Mouse (Mus musculus): ENCODE measurements at regions not wholly inside any gene's neighbourhood (a gene's known extent, or its start where the extent isn't known, plus 50 kb on each side); places are given as distances from the start of the nearest gene placed in this dataset.

DNA sequence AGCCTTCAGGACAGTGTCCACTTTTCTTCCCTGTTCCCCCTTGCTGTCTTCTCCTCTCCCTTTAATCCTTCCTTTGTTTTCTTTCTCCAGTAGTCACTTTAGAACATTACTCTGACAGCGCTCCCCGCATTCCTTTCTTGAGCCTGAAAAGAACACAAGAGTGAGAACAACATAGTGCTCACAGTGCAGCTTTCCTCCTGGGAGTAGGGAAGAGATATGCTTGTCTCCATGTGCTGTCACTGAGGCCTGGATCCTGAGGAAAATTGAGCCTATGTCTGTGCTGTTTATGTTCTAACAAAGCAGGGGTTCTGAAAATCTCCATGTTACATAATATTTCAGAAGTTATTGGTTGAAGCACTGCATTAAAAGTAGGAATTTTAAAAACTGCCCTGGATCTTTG is 296.3 kb upstream of the Tecrl start:
- TF ChIP-seq POLR2A (IDR thresholded peaks at IDR 0.05; ENCODE audit: control insufficient read depth in 1 of 2, insufficient read depth in 1 of 2, low read depth in 1 of 2, low read length in 2 of 2, poor library complexity in 1 of 2) (no peak), ZNF384 (IDR thresholded peaks at IDR 0.05; ENCODE audit: low read depth, low read length) (no peak), MEF2A (IDR thresholded peaks at IDR 0.05; ENCODE audit: extremely low read depth, insufficient replicate concordance, low read depth, low read length, poor library complexity, severe bottlenecking) (no peak), POLR2AphosphoS5 (IDR thresholded peaks at IDR 0.05; ENCODE audit: borderline replicate concordance, low read depth, low read length) (no peak), POLR2AphosphoS2 (IDR thresholded peaks at IDR 0.05; ENCODE audit: low read length) (no peak), USF1 (IDR thresholded peaks at IDR 0.05; ENCODE audit: low read depth, low read length) (no peak), CTCF (IDR thresholded peaks at IDR 0.05 in 2 of 3, conservative IDR thresholded peaks at IDR 0.05 in 1 of 3; ENCODE audit: control insufficient read depth in 1 of 3, insufficient read depth in 1 of 3, low read depth in 2 of 3, low read length in 3 of 3, poor library complexity in 1 of 3, severe bottlenecking in 1 of 3) (no peak), EP300 (IDR thresholded peaks at IDR 0.05; ENCODE audit: low read depth in 1 of 2, low read length in 2 of 2) (no peak), MAFK (IDR thresholded peaks at IDR 0.05; ENCODE audit: borderline replicate concordance, low read depth, low read length) (no peak), MXI1 (IDR thresholded peaks at IDR 0.05; ENCODE audit: low read depth, low read length) (no peak), RCOR1 (IDR thresholded peaks at IDR 0.05; ENCODE audit: low read depth, low read length) (no peak), TAL1 (IDR thresholded peaks at IDR 0.05; ENCODE audit: low read length) (no peak), TBP (IDR thresholded peaks at IDR 0.05; ENCODE audit: low read depth, low read length) (no peak), E2F4 (IDR thresholded peaks at IDR 0.05; ENCODE audit: borderline replicate concordance, low read depth, low read length) (no peak)

Data from MEL (cell line).